Mouse (Mus musculus) forebrain, embryonic 13.5 days (tissue): ENCODE measurements around the gene Itga5. TPM values are rescaled to one million over a fixed set of nuclear protein-coding genes. Genes with fewer than 3 reads are reported as not detected.

ENCODE experiments used
- ATAC-seq: fragments of 200-750 bp; cut with Nextera tagmentation; 2 replicates; pipeline ENCODE4 v1.8.0; 2017
- H3K27ac ChIP-seq: fragments of 300-500 bp; sonication (generic); 2 replicates; pipeline ENCODE4 v1.5.1; 2015; ENCODE audit warnings: inconsistent platforms, mild to moderate bottlenecking, moderate library complexity
- H3K27me3 ChIP-seq: fragments of 300-500 bp; sonication (generic); 2 replicates; pipeline ENCODE4 v1.6.1; 2015; ENCODE audit warnings: mild to moderate bottlenecking, inconsistent platforms
- H3K36me3 ChIP-seq: fragments of 300-500 bp; sonication (generic); 2 replicates; pipeline ENCODE4 v1.6.1; 2015; ENCODE audit warnings: mild to moderate bottlenecking, inconsistent platforms; ENCODE audit not compliant: poor library complexity, severe bottlenecking
- H3K4me1 ChIP-seq: fragments of 300-500 bp; sonication (generic); 2 replicates; pipeline ENCODE4 v1.6.1; 2015; ENCODE audit warnings: inconsistent platforms
- H3K4me2 ChIP-seq: fragments of 300-500 bp; sonication (generic); 2 replicates; pipeline ENCODE4 v1.6.1; 2015; ENCODE audit warnings: inconsistent platforms, mild to moderate bottlenecking, moderate library complexity
- H3K4me3 ChIP-seq: fragments of 300-500 bp; sonication (generic); 2 replicates; pipeline ENCODE4 v1.5.1; 2015; ENCODE audit warnings: mild to moderate bottlenecking, inconsistent platforms
- H3K9ac ChIP-seq: fragments of 300-500 bp; sonication (generic); 2 replicates; pipeline ENCODE4 v1.6.1; 2015; ENCODE audit warnings: mild to moderate bottlenecking, inconsistent platforms
- H3K9me3 ChIP-seq: fragments of 300-500 bp; sonication (generic); replicated peaks from 2 replicates; pipeline ENCODE4 v1.6.1; 2016; ENCODE audit warnings: inconsistent platforms
- WGBS: fragments of 180-500 bp; shearing (Covaris S2); methylation state at CpG from one replicate; pipeline ENCODE4 v1.1.7; 2015; 5-methylcytosine and 5-hydroxymethylcytosine counted together
- polyA plus RNA-seq: library from polyadenylated mRNA; unstranded; fragments of >200 nt; fragmentation: Nextera tagmentation; extraction: Ambion mirVana; gene quantifications from 2 replicates; pipeline ENCODE4 v1.2.1, GENCODE M21; 2015

Gene Itga5
- polyA plus RNA-seq, 1 experiment from 2014 or later, result 8.0 TPM

- H3K27me3 ChIP-seq, result peaks cover 11% of the 10 kb centered on the region; the same call in 1 of the 2 replicates
- no peak overlapping the region for H3K27ac ChIP-seq
- 82% methylated on average over 6 of the region's 7 CpGs for WGBS
- H3K9me3 ChIP-seq, result no peaks in the 10 kb centered on the region
- H3K4me1 ChIP-seq, result peaks cover 26% of the 10 kb centered on the region
- no peak overlapping the region for H3K4me2 ChIP-seq
- H3K36me3 ChIP-seq, result no peaks in the 10 kb centered on the region
- H3K4me3 ChIP-seq, result no peak overlapping the region
- H3K9ac ChIP-seq, result no peak overlapping the region
- ATAC-seq, result no peak
Measured at GRCm38 (mm10) chr15:103362333-103362732, 4.2 kb downstream of the Itga5 start.

GRCm38 (mm10) chr15:103361269-103361668 is 5.3 kb downstream of the Itga5 start:
- H3K4me3 ChIP-seq, result no peak overlapping the region
- H3K27ac ChIP-seq, result no peak overlapping the region
- H3K9me3 ChIP-seq, result no peaks in the 10 kb centered on the region
- ATAC-seq, result no peak
- 92% methylated on average over 1 of the region's 1 CpGs for WGBS
- H3K36me3 ChIP-seq, result no peaks in the 10 kb centered on the region
- no peak overlapping the region for H3K9ac ChIP-seq
- H3K27me3 ChIP-seq, result peaks cover 3% of the 10 kb centered on the region; the same call in 1 of the 2 replicates
- H3K4me2 ChIP-seq, result no peak overlapping the region
- H3K4me1 ChIP-seq, result peaks cover 17% of the 10 kb centered on the region

- Histone ChIP-seq H3K9ac (no peak overlapping the region), H3K36me3 (no peaks in the 10 kb centered on the region), H3K4me3 (no peak overlapping the region), H3K4me2 (no peak overlapping the region), H3K27ac (no peak overlapping the region), H3K9me3 (no peaks in the 10 kb centered on the region), H3K27me3 (no peaks in the 10 kb centered on the region), H3K4me1 (peaks cover 5% of the 10 kb centered on the region; the same call in 1 of the 2 replicates)
- no peak for ATAC-seq
- 92% methylated on average over 5 of the region's 5 CpGs for WGBS
Measured at GRCm38 (mm10) chr15:103359869-103360602, 6.5 kb downstream of the Itga5 start.

GRCm38 (mm10) chr15:103359122-103359510 is 7.4 kb downstream of the Itga5 start:
- Histone ChIP-seq H3K27me3 (no peaks in the 10 kb centered on the region), H3K27ac (no peak overlapping the region), H3K4me1 (no peaks in the 10 kb centered on the region), H3K9ac (no peak overlapping the region), H3K36me3 (0 out of 2 replicates have a peak, but pooled peaks cover 4% of the 10 kb centered on the region), H3K9me3 (no peaks in the 10 kb centered on the region), H3K4me2 (no peak overlapping the region), H3K4me3 (no peak overlapping the region)
- 78% methylated on average over 1 of the region's 1 CpGs for WGBS
- ATAC-seq, result no peak

DNA sequence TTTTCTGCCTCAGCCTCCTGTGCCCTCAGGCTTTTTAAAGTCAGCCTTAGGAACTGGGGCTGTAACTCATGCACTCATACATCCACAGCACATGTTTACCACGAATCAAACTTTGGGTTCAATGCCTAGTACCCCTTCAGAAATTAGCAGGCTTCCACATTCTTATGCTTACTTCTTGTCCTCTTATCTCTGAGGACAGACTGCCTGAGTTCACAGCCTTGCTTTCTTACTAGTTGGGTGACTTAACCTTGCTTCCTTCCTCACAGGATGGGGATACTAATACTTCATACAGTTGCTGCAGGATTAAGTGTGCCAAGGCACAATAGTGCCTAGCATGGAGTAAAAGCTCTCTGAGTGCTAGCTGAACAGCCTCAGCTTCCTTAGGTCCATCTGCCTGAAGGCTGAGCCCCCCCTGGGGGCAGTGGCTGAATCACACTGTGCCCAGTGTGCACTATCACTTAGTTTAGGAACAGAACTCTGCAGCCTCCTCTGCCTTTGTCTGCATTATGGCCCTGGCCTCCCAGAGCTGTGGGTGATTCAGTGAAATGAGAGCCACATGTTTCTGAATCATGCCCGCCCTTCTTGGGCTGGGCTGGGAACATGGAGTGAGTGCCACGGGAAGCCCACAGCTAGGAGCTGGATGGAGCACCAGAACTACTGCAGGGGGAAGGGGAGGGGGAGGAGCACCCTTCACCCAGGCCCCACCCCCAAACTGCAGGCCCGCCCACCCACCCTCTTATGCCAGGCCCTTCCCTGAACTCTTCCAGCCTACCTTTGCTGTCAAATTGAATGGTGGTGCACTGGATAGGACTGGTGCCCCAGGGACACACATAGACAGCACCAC is 8.1 kb downstream of the Itga5 start:
- no peak overlapping the region for H3K9ac ChIP-seq
- H3K4me2 ChIP-seq, result no peak overlapping the region
- no peak overlapping the region for H3K27ac ChIP-seq
- no peaks in the 10 kb centered on the region for H3K27me3 ChIP-seq
- no peaks in the 10 kb centered on the region for H3K9me3 ChIP-seq
- H3K4me3 ChIP-seq, result no peak overlapping the region
- WGBS, result 45% methylated on average over 3 of the region's 4 CpGs
- no peaks in the 10 kb centered on the region for H3K4me1 ChIP-seq
- ATAC-seq, result no peak
- 0 out of 2 replicates have a peak, but pooled peaks cover 6% of the 10 kb centered on the region for H3K36me3 ChIP-seq

GRCm38 (mm10) chr15:103357817-103358216 is 8.7 kb downstream of the Itga5 start:
- no peak for ATAC-seq
- H3K4me1 ChIP-seq, result no peaks in the 10 kb centered on the region
- no peak overlapping the region for H3K4me3 ChIP-seq
- 92% methylated on average over 4 of the region's 4 CpGs for whole genome bisulfite sequencing
- 0 out of 2 replicates have a peak, but pooled peaks cover 6% of the 10 kb centered on the region for H3K36me3 ChIP-seq
- no peak overlapping the region for H3K9ac ChIP-seq
- H3K9me3 ChIP-seq, result no peaks in the 10 kb centered on the region
- no peak overlapping the region for H3K27ac ChIP-seq
- no peaks in the 10 kb centered on the region for H3K27me3 ChIP-seq
- no peak overlapping the region for H3K4me2 ChIP-seq

- H3K36me3 ChIP-seq, result peaks cover 12% of the 10 kb centered on the region; the same call in 1 of the 2 replicates
- no peak overlapping the region for H3K27ac ChIP-seq
- no peaks in the 10 kb centered on the region for H3K27me3 ChIP-seq
- no peaks in the 10 kb centered on the region for H3K9me3 ChIP-seq
- ATAC-seq, result no peak
- no peak overlapping the region for H3K4me3 ChIP-seq
- no peak overlapping the region for H3K4me2 ChIP-seq
- H3K9ac ChIP-seq, result no peak overlapping the region
- no peaks in the 10 kb centered on the region for H3K4me1 ChIP-seq
- 92% methylated on average over 4 of the region's 4 CpGs for WGBS
Measured at GRCm38 (mm10) chr15:103356130-103356529, 10.4 kb downstream of the Itga5 start.

GRCm38 (mm10) chr15:103355420-103355819 is 11.1 kb downstream of the Itga5 start:
- no peak for ATAC-seq
- peaks cover 18% of the 10 kb centered on the region for H3K36me3 ChIP-seq
- no peaks in the 10 kb centered on the region for H3K27me3 ChIP-seq
- no peak overlapping the region for H3K27ac ChIP-seq
- 80% methylated on average over 4 of the region's 4 CpGs for WGBS
- no peak overlapping the region for H3K4me2 ChIP-seq
- no peaks in the 10 kb centered on the region for H3K4me1 ChIP-seq
- no peaks in the 10 kb centered on the region for H3K9me3 ChIP-seq
- H3K4me3 ChIP-seq, result no peak overlapping the region
- no peak overlapping the region for H3K9ac ChIP-seq

DNA sequence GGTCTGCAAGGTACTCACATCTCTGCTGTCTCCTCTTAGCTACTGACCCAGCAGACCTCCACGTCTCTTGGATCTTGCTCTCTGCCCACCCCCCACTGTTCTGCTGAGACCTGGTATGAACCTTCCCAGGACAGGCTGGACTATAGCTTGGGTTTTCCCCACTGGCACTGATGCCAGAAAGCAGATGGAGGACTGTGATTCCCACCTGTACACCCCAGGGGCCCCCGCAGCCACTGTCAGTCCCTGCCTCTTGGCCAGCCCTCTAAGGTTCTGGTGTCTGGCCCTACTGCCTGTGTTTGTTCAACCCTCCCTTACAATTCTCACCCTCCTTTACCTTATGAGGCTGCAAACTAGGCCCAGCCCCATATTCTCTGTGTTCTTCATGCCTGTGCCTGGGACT is 11.9 kb downstream of the Itga5 start:
- no peaks in the 10 kb centered on the region for H3K27me3 ChIP-seq
- WGBS, result 86% methylated on average over 2 of the region's 2 CpGs
- peaks cover 23% of the 10 kb centered on the region for H3K36me3 ChIP-seq
- H3K9me3 ChIP-seq, result no peaks in the 10 kb centered on the region
- no peak overlapping the region for H3K4me2 ChIP-seq
- no peak overlapping the region for H3K4me3 ChIP-seq
- no peak for ATAC-seq
- H3K27ac ChIP-seq, result no peak overlapping the region
- no peaks in the 10 kb centered on the region for H3K4me1 ChIP-seq
- H3K9ac ChIP-seq, result no peak overlapping the region

GRCm38 (mm10) chr15:103353511-103354256 is 12.9 kb downstream of the Itga5 start:
- Histone ChIP-seq H3K9me3 (no peaks in the 10 kb centered on the region), H3K9ac (no peak overlapping the region), H3K4me1 (no peaks in the 10 kb centered on the region), H3K4me3 (no peak overlapping the region), H3K4me2 (no peak overlapping the region), H3K36me3 (peaks cover 23% of the 10 kb centered on the region), H3K27ac (no peak overlapping the region), H3K27me3 (no peaks in the 10 kb centered on the region)
- no peak; the same call in 1 of the 2 replicates for ATAC-seq
- 94% methylated on average over 11 of the region's 11 CpGs for WGBS

GRCm38 (mm10) chr15:103352856-103353255 is 13.7 kb downstream of the Itga5 start:
- peak; percentile 56; the same call in 1 of the 2 replicates for ATAC-seq
- 42% methylated on average over 4 of the region's 4 CpGs for WGBS
- no peak overlapping the region for H3K4me2 ChIP-seq
- no peaks in the 10 kb centered on the region for H3K4me1 ChIP-seq
- peaks cover 23% of the 10 kb centered on the region for H3K36me3 ChIP-seq
- H3K9ac ChIP-seq, result no peak overlapping the region
- H3K27ac ChIP-seq, result no peak overlapping the region
- no peaks in the 10 kb centered on the region for H3K27me3 ChIP-seq
- H3K4me3 ChIP-seq, result no peak overlapping the region
- H3K9me3 ChIP-seq, result no peaks in the 10 kb centered on the region

GRCm38 (mm10) chr15:103347275-103347684 is 19.3 kb downstream of the Itga5 start:
- Histone ChIP-seq H3K27me3 (no peaks in the 10 kb centered on the region), H3K9me3 (no peaks in the 10 kb centered on the region), H3K36me3 (peaks cover 28% of the 10 kb centered on the region), H3K9ac (no peak overlapping the region), H3K27ac (no peak overlapping the region), H3K4me2 (no peak overlapping the region), H3K4me1 (no peaks in the 10 kb centered on the region), H3K4me3 (no peak overlapping the region)
- WGBS, result 0% methylated on average over 2 of the region's 2 CpGs
- ATAC-seq, result no peak
